Mouse (Mus musculus) kidney, postnatal 36 days (tissue): ENCODE results near the gene Tas1r1.
"Not testable (repeated sequence)": the region's sequence is repeated elsewhere in the genome, so short reads cannot be mapped to it uniquely, and the experiment has no call there.

Source experiments
- DNase-seq, 2 experiments: peaks; one replicate each; pipeline ENCODE4 v3.0.0; 2021 to 2022; ENCODE audit warnings: mixed read lengths in 2 of 2

The Tas1r1 gene

GRCm38 (mm10) chr4:152041924-152042641 is 3.7 kb upstream of the Tas1r1 start:
- DNase-seq: no peak

DNA sequence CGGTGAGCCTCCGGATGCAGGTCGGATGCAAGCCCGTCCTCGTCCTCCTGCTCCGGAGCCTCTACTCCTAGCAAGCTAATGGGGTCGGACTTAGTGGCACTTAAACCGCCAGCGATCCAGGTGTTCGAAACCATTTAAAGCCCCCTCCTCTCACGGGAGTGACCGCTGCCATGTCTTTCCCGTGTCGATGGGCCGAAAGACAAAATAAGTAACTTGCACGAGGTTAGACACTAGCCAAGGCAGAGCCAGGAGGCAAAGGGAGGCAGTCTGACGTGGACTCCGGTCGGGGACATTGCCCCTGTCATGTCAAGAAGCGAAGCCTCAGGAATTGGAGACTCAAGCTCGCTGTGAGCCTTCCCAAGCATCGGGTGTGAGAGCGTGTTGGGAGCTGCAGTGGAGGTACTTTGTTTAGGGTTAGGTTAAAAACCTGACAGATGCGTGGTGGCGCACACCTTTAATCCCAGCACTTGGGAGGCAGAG is 1.5 kb upstream of the Tas1r1 start:
- DNase-seq: peak; percentile 30 to 55

- peak; percentile 93 to 98 for DNase-seq
Measured at GRCm38 (mm10) chr4:152038985-152039830, 840 bp upstream of the Tas1r1 start, which contains the start of gene Nol9. Nol9 (plus strand) TSS chr4:152039321.

DNA sequence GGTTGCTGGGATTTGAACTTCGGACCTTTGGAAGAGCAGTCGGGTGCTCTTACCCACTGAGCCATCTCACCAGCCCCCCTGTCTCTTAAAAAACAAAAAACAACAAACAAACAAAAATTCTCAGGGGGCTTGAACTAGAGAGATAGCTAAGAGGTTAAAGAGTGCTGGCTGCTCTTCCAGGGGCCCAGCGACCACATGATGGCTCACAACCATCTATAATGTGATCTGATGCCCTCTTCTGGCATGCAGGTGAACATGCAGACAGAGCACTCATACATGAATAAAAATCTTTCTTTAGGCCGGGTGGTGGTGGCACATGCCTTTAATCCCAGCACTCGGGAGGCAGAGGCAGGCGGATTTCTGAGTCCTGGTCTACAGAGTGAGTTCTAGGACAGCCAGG is 1.9 kb downstream of the Tas1r1 start:
- DNase-seq: not testable (repeated sequence)

- no peak for DNase-seq
Measured at GRCm38 (mm10) chr4:152032922-152033321, 5.4 kb downstream of the Tas1r1 start.

DNA sequence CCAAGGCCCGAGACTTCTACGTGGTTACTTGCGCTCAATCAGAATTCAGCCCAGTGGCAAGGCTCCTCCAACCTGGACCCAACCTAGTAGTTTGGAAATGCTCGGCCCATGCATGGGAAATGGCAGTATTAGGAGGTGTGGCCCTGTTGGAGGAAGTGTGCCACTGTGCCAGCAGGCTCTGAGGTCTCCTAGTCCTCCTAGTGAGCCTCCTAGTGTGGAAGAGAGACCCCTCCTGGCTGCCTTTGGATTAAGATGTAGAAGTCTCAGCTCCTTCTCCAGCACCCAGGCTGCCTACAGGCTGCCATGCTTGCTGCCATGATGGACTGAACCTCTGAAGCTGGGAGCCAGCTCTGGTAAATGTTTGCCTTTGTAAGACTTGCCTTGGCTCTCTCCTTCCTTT is 8.4 kb downstream of the Tas1r1 start:
- no peak for DNase-seq

- DNase-seq: peak in 1 of 2 experiments; percentile 50
Measured at GRCm38 (mm10) chr4:152029087-152029486, 9.3 kb downstream of the Tas1r1 start.

- DNase-seq: no peak
Measured at GRCm38 (mm10) chr4:152028456-152028855, 9.9 kb downstream of the Tas1r1 start.

- DNase-seq: peak; percentile 98 to 99
Measured at GRCm38 (mm10) chr4:152027524-152027923, 10.8 kb downstream of the Tas1r1 start, which contains the start of gene Zbtb48. Zbtb48 (minus strand) TSS chr4:152027671.

GRCm38 (mm10) chr4:152026751-152027508 is 11.4 kb downstream of the Tas1r1 start:
- DNase-seq: peak in 1 of 2 experiments; percentile 69

GRCm38 (mm10) chr4:152024525-152024924 is 13.8 kb downstream of the Tas1r1 start:
- DNase-seq: no peak

GRCm38 (mm10) chr4:152022506-152022905 is 15.9 kb downstream of the Tas1r1 start:
- no peak for DNase-seq

DNA sequence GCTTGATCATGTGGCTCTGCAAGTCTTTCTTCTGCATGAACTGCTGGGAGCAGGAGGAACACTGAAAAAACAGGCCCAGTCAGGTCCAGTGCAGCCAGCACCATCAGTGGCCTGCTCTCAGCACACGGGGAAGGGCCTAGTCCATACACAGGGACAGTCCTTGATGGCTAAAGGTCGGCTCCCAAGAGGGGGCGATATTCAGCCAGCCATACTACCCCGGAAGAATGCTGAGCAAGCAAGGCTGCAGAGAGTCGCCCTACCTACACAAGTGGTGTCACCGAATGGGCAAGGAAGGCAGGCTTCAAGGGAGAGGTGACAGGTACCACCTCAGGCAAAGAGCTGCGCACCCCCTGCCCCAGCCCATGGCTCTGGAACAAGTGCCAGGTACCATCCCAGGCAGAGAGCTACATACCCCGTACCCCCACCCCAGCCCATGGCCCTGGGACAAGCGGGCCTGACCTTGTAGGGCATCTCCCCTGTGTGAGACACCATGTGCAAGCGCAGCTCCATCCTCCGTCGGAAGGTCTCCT is 16.7 kb downstream of the Tas1r1 start:
- no peak for DNase-seq

DNA sequence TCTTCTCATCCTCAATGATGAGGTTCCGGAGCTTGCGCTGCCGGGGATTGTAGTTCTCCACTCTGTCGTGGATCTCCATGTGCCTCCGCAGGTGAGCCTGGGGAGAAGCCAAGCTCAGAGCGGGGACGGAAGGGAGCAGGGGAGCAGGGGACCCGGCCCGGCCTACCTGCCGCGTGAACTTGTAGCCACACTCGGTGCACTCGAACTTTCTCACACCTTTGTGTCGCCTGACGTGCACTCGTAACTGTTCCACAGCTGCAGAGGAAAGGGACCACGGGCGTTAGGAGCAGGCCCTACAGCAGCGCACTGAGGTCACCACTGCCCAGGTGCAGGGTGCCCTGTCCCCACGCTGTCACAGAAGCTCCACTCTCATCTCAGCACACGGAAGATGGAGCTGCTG is 18.3 kb downstream of the Tas1r1 start:
- no peak for DNase-seq

DNA sequence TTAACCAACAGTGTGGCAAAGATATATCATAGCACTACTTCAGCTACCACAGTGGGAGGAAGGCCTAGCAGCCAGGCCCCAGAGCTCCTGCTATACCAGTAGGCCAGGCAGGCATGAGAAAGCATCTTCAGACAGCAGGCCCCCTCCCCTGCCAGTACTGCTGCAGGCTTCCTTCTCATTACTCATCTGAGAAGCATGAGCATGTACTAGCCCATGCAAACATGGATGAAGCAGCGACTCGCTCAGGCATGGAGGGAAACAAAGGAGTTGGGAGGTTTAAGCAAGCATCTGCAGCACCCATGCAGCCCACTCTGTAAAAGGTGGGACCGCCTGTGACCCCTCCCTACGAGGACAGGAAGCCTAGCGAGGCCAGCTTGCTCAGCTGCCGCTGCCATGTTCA is 19.3 kb downstream of the Tas1r1 start:
- no peak for DNase-seq

- DNase-seq: peak; percentile 84 to 86
Measured at GRCm38 (mm10) chr4:152013036-152013813, 25.1 kb downstream of the Tas1r1 start.

DNA sequence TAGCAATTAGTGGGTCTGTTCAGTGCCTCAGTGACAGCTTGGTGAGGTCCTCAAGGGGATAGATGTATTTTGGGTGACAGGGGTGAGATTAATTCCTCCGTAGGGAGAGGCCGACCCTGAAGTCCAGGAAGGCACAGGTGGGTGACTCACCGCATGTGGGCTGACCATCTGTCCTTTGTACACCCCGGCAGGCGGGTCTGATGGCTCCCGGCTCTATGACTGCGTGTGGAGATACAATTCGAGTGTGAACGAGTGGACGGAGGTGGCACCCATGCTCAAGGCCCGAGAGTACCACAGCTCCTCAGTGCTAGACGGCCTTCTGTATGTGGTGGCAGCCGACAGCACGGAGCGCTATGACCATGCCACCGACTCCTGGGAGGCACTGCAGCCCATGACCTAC is 26.3 kb downstream of the Tas1r1 start:
- DNase-seq: no peak

GRCm38 (mm10) chr4:152011171-152011760 is 27.1 kb downstream of the Tas1r1 start:
- DNase-seq: no peak

- DNase-seq: no peak
Measured at GRCm38 (mm10) chr4:152010707-152011134, 27.6 kb downstream of the Tas1r1 start.

- peak; percentile 62 to 83 for DNase-seq
Measured at GRCm38 (mm10) chr4:152010091-152010706, 28.2 kb downstream of the Tas1r1 start.
